Mouse (Mus musculus) left cerebral cortex, adult 18-20 months (tissue): Measurements from ENCODE around the gene Xpc. TPM values are rescaled to one million over a fixed set of nuclear protein-coding genes. Genes with fewer than 3 reads are reported as not detected.
A peak's percentile ranks its signal among the peaks of the same experiment; 100 is the strongest.

Source experiments
- DNase-seq, 2 experiments: peaks; one replicate each; pipeline ENCODE4 v3.0.0; 2021 to 2022; ENCODE audit warnings: low spot score in 2 of 2, mixed read lengths in 1 of 2
- total RNA-seq, 2 experiments: library from RNA; stranded (reverse); gene quantifications; 2 replicates each; pipeline ENCODE4 v1.2.3; 2021

The Xpc gene
- total RNA-seq, 2 experiments from 2014 or later, result 11.5 to 14.9 TPM

DNA sequence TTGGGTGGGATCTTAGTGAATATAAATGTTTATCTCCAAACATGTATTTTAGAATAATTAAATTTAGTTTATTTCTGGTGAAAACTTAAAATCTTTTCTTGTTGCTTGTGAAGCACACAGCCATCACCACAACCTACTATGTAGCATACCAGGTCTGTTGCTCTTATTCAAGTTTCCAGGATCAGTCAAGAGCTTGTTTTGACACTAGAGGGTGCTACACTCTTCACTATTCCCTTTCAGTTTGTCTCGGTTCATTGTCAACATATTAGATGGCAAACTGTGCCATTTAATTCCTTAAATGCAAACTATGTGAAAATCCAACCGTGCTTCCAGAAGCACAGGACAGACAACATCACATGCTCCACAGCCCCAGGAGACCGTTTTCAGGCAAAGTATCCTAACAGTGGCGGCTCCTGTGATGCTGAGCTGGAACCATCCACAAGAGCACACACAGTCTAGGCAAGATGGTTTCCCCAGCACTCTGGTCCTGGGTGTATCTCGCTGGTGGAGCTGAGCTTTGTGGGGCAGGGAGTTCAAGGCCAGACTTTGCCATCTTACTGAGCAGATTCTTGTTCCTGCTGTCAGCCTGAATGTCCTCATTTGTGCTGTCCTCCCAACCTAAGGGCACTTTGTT lies 11.7 kb upstream of the Xpc start:
- DNase-seq, result no peak

DNA sequence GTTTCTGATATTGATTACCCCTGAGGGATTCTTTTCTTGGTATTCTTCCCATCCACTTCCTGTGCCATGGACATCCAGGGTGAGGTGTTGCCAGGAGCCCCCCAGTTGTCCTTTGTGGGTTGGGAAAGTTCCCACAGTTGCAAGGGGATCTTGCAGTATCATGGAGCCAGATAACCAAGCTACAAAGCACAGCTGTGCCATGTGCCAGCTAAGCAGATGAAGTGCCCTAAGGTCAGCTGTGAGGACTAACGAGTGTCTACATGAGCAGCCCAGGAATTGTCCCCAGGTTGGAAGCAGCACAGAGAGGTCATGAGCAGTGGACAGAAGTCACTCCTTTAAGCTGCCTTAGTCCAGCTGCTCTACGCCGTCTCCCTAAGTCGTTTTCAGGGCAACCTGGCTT lies 9.9 kb upstream of the Xpc start:
- DNase-seq, result no peak

DNA sequence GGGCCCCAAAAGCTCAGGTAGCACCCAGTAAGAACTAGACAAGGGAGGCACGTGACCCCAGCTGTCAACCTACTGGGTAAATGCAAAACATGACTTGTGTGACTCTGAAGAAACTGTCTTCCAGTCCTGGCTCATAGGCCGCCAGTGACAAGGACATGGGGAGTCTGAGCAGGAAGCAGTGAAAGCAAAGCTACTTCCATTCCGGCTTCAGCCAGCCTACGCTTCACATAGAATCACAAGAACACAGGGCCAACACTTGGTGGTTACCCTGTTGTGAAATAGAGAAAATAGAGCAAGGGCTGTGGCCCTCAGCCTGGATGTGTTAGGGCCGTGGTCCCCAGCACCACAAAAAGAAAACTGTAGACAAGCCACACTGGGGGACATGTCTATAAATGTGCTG lies 7.1 kb upstream of the Xpc start:
- DNase-seq, result no peak

DNA sequence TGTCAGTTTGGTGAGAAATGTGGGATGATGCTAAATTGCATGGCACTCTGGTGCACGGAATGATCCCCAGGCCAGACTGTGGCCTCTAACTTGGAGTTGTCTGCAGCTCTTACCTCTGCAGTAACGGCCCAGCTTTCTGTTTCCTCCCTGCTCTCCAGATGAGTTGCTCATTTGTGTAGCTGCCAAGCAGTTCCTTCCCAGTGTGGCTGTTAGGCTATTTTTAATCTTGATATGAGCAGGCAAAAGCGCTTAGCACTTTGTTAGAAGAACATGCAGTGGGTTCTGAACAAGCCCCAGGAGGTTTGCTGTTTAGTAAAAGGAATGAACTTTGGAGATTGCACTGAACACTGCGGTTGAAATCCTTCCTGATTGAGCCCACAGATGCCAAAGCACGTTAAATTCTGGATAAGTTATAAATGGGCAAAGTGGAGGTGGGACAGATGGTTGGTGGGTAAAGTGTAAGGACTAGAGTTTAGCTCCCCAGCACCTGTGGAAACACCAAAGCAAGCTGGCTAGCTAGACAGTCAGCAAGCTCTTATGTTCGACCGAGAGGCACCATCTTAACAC lies 2.8 kb upstream of the Xpc start:
- peak; percentile 40 to 44 for DNase-seq

DNA sequence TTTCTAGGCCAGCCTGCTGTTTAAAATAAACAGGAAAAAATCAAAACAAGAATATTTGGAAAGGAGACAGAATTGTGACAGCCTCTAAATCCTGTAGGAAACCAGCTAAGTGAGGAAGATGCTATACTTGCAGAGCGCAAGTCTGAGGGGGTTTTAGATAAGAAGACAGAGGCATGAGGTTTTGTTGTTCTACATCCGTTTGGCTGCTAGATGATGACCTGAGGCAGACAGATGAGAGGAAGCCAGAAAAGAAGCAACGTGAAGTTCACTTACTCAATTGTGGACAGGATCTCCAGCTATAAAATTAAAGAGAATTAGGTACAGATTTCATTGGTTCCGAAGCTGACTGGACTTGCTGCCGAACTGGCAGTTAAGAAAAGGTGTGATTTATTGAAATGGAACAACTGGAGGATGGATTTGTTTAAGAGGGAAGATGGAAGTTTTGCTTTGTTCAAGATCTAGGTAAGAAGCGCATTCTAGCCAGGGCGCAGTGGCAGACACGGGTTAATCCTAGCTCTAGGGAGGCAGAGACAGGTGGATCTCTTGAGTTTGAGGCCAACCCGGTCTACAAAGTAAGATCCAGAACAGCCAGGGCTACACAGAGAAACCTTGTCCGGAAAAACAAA lies 838 bp downstream of the Xpc start:
- no peak for DNase-seq

DNA sequence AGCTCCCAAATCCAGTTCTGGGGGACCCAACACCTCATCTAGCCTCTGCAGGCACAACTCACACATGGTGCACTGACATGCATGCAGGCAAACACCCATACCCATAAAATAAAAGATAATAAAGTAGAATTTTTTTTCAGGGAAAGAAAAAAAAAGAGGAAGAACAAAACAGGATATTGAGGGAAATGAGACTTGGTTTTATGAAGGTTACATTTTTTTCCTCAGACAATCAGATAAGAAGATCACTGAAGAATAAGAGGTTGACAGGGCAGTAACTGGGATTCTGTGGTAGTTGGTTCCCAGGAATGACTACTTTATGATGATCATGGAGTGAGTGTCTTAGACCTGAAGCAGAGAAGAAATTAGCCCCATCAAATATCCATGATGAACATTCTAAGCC lies 1.6 kb downstream of the Xpc start:
- DNase-seq, result no peak

DNA sequence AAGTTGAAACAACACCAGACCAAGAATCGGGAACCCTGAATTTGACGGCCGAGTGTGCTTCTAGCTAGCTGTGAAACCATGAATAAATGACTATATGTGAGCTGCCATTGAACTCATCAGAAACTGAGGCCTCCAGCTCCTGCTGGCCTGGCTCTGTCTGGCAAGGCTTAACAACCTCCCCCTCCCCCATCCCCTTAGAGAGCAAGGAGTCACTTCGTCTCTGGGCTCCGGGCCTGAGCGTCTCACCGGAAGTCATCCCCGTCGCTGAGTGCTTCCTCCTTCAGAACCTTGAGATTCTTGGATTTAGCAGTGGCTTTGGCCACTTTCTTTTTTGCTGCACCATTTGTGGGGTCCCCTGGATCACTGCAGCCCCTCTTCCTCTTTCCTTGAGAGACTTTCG lies 5.5 kb downstream of the Xpc start:
- DNase-seq, result no peak

DNA sequence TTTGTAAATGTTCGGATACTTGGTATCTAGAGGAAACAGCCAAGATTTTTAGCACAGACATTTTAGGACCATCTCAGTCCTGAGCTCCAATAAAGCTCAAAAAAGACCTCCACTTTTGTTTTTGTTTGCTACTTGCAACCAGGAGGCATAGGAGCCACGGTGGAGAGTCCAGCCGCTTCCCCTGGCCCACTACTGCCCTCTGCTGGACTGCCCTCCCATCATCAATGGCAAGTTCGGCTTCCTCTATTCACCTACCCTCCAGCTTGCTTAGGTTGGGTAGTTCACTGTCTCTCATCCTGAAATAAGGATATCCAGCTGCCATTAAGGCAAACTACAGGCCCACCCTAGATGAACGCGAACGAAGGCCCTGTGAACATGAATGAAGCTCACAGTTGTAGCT lies 6.4 kb downstream of the Xpc start:
- DNase-seq, result peak; percentile 74 to 86

DNA sequence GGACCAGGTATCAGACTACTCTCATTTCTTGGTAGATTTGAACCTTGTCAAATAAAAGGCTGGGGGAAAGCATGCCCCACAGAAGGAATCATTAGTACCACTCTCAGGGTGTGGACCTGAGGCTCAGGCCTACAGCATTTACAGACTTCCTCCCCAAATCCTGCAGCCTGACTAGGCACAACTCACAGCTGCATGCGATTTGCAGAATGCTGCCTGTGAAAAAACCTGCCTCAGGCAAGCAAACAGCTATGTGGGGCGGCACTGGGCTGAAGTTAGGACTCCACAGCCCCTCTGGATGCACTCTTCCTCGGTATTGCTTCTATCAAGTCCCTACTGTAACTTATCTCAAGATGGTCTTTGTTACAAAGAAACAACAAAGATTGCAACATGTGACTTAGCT lies 7.6 kb downstream of the Xpc start:
- no peak for DNase-seq

DNA sequence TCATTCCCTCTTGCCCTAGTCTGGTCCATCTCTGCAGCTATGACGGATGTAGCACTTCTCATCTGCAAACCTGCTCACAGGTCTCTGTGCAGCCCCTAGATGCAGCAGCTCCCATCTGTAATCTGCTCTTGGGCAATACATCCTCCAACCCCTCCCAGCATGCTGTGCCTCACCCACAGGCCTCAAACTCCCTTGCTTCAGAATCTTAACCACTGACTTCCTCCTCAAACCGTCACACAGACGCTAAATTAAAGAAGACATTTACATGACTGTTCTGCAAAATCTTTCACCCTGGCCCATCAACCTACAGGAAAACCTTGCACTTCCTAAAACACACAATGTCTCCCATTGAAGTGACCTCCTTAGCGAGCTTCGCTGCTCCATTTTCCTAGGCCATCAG lies 9.7 kb downstream of the Xpc start:
- DNase-seq, result no peak

DNA sequence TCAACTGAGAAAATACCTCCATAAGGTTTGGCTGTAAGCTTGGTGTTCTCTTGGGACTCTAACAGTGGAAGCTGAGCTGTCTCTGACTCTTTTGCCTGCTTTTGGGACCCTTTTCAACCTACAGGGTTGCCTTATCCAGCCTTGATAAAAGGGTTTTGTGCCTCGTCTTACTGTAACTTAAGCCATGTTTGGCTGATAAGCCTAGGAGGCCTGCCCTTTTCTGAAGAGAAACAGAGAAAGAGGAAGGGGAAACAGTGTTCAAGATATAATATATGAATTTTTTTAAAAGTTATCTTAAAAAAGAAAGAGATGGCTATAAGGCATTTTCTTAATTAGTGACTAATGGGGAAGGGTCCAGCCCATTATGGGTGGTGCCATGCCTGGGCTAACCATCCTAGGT lies 12.4 kb downstream of the Xpc start:
- DNase-seq, result no peak

DNA sequence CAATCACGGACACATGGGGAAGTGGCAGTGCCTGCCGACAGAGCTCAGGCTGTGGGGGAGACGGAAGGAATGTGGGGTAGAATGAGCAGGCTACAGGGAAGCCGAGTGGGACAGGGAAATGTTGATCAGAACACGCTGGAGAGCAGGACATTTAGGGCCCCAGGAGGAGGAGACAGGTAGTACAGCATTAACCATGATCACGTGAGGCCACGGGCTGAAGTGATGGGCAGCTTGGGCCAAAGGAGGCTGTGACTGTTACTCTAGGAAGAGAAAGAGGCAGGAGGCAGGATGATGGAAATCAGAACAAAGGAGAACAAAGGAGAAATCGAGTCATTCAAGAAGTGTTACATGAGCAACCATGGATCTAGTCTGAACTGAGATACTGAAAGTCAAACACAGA lies 21.2 kb downstream of the Xpc start:
- DNase-seq, result no peak

DNA sequence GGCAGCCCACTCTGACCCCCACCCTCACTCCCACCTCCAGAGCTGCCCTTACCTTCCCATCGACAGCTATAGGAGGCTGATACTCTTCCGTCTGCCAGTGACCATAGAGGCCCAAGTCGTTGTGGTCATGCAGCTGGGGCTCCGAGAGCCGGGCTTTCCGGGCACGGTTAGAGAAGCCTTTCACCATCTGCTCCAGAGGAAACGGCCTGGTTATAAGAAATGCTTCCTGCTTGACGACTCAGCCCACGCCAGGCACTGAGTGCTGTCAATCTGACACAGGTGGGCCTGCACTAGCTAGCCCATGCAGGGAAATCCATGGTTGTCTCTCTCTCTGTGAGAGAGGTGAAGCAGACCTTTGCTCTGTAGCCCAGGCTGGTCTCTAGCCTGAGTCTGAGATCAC lies 22.6 kb downstream of the Xpc start:
- no peak for DNase-seq

DNA sequence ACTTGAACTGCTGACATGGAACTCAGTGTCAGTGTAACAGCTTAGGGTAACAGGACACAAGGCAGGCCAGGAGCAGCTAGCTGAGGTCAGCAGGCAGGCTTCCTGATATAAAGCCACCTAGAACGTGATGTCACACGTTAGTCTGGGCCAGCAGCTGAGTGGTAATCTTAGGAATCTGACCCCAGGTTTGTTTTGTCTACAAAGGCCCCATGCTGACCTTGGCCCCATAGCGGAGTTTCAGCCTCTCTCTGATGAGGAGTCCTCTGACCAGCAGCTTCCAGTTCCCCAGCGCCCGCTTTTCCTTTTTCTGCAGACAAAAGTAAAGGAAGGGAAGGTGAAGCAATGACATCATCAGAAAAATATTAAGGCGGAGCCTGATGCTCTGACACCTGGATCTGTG lies 24.7 kb downstream of the Xpc start:
- no peak for DNase-seq

DNA sequence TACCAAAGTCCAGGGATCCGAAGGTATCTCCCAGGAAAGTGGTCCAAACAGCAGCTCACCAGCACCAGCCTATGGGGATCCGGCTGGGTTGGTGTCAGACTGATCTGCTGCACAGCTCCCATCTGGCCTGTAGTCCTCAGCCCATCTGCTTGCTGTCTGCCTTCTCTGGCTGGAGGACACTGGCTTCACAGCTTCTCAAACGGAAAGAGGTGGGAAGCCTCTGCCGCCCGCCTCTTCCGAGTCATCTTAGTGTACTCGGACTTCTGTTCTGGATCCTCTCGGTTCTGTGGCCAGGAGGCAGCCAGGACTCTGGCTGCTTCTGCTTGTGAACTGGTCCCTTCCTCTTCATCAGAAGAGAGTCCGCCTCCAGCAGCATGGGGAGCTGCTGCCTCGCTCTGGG lies 25.8 kb downstream of the Xpc start:
- DNase-seq, result peak; percentile 63 to 80

DNA sequence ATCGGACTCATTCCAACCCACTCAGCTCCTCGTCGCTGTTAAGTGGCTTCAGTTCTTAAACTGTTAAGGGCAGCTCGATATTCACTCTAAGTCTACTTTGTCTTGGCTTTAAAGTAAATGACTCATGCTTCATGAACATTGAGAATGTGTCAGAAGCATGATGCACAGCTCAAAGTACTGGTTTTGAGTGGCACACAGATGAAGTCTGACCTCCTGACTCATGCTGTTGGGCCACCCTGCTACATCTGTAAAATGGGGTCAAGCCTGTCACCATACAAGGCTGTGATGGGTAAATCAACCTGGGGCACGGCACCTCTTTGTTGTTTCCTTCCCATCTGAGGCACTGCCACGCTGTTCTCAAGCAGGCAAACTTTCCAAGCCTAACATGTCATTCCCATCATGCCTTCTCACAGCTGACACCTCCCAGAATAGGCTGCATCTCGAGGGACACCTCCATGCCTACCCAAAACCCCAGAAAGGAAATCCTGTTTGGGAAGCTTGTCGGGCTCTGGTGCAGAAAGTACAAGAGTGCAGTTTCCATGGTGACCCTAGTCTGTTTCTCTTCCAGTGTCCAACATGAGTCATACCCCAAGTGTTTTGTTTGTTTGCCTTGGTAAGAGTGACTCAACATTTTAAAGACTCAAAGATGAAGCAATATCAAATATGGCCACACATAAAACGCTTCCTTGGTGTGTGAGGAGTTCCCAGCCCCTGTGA lies 27.0 kb downstream of the Xpc start:
- peak; percentile 39 to 43 for DNase-seq

DNA sequence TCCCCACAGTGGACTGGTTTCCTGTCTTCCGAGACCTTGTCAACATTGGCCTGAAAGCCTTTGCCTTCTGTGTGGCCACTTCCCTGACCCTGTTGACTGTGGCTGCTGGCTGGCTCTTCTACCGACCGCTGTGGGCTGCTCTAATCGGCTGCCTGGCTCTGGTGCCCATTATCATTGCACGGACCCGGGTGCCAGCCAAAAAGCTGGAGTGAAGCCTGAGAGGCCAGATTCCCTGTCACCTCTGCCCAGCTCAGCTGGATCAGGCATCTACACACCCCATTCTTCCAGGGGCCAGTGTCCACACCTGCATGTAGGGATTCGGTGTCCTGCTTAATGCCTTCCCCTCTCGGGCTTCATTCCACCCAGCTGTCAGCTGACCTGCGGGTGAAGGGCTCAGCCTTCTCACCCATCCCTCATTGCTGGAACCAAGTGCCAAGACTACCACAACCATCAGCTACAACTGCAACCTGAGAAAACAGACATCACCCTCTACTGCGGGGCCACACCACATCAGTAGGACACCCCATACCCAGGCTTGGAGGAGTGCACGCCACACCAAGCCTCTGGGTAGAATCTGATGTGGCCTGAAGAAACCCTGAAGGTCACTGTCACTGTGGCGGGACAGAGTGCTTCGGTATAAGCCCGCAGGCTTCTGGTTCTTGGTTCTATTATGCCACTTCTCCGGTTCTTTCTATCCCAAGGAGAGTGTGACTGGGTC lies 28.8 kb downstream of the Xpc start:
- no peak for DNase-seq

DNA sequence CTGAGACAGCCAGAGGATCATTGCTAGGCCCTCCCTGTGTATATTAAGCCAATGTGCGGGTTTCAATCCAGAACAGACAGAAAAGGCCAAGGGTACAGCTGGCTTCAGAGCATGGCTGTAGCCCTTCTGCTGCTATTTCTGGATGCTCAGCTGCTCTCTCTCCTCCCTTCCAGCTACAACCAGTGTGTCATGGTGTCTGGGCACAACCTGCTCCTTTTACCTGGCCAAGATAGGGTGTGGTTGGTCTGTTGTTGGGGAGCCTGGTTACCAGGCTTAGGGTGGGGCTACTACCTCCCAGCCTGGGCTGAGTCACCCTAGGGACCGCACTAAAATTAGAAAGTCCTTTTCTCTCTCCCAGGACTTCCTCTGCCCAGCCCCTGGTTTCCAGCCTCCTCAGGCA lies 32.3 kb downstream of the Xpc start:
- DNase-seq, result no peak

DNA sequence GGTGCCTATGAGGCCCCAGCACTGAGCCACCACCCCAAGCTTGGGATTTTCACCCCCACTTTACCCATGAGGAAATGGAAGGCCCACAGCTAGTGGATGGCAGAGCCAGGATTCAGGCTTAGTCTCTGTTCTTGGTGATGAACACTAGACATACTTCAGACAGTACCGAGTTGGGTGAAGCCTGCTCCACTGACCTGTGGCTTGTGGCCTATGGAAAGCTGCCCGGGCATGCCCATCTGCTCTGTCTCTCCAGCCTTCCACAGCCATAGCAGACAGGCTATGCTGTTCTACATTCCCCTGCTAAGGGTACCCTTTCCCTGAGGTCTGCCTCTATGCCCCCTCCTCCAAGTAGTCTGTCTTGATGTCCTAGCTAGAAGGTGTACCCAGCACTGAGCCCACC lies 39.1 kb downstream of the Xpc start:
- DNase-seq, result no peak

DNA sequence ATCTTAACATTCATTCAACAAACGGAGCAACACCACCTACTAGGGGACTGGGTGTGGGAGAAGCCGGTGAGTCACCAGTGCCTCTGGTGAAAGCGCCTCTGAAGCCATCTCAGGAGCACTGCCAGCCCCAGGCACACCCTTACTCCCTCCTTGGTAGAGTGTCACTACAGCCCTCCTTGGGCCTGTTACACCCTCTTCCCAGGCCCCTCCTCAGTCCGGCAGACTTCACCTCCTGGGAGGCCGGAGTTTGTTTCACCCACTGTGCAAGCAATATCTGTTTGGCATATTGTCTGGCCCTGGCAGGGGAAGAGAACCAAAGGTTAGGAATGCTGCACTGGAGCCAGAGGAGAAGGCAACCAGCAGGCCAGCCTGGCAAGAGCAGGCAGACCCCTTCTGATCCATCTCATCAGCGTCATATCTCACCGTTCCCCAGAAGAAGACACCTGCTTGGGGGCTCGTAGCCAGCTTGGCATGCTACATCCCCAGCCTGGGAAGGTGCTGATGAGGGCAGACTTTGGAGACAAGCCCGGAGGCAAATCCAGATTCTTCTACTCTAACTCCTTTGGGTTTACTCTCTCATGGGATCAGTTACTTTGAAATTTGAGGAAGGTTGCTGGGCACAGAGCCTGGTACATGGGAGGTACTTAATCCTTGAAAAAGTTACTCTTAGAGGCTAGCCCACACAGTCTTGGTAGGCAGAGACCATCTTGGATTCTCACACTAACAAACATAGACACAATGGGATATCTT lies 41.1 kb downstream of the Xpc start:
- DNase-seq, result peak; percentile 24 to 47

DNA sequence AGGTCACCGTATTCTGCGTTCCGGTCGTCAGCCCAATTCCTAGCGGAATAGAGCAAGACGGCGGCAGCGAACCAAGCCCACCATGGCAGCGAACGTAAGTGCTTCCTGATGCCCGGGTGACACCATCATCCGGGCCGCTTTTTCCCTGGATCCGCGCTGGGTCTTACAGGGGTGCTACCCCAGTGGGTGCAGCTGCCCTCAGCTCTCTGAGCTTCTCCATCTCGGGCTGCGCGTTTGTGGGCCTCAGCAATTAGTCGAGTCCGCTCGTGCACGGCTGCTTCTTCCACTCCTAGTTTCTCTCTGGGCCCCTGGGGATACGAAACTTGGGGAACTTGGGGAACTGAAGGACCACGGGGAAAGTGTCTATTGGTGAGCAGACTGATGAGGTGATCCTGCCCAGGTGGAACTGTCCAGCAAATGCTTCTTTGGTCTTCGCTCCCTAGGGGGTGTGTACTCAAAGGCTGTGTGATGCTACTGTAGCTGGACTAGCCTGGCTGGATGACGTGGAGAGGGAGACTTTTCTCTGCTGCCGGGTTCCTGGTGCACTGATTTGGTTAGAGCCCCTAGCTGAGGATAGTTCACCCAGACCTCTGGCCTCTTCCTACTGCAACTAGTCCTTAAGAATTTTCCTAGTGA lies 41.8 kb downstream of the Xpc start:
- DNase-seq, result no peak
